Mouse (Mus musculus) thymus, adult 2 months (tissue): ENCODE measurements at regions not wholly inside any gene's neighbourhood (a gene's known extent, or its start where the extent isn't known, plus 50 kb on each side); places are given as distances from the start of the nearest gene placed in this dataset.

ENCODE experiments used
- CTCF ChIP-seq: fragments of 200-500 bp; IDR thresholded peaks from 2 replicates; pipeline ENCODE4 v1.5.1; 2012; ENCODE audit warnings: mild to moderate bottlenecking, control low read depth, low read length, moderate library complexity, borderline replicate concordance; ENCODE audit not compliant: control insufficient read depth, poor library complexity, insufficient read depth; ENCODE audit errors: extremely low read depth
- POLR2A ChIP-seq: fragments of 200-500 bp; IDR thresholded peaks from 2 replicates; pipeline ENCODE4 v1.6.1; 2012; ENCODE audit warnings: mild to moderate bottlenecking, low read length, control low read depth, moderate library complexity; ENCODE audit not compliant: control insufficient read depth, poor library complexity, insufficient read depth; ENCODE audit errors: extremely low read depth

GRCm38 (mm10) chr14:16005409-16005808 is 243.7 kb upstream of the Ngly1 start:
- no peak for TF ChIP-seq POLR2A
- no peak for TF ChIP-seq CTCF
